Mouse (Mus musculus): ENCODE data around the gene Bag2.

DNA sequence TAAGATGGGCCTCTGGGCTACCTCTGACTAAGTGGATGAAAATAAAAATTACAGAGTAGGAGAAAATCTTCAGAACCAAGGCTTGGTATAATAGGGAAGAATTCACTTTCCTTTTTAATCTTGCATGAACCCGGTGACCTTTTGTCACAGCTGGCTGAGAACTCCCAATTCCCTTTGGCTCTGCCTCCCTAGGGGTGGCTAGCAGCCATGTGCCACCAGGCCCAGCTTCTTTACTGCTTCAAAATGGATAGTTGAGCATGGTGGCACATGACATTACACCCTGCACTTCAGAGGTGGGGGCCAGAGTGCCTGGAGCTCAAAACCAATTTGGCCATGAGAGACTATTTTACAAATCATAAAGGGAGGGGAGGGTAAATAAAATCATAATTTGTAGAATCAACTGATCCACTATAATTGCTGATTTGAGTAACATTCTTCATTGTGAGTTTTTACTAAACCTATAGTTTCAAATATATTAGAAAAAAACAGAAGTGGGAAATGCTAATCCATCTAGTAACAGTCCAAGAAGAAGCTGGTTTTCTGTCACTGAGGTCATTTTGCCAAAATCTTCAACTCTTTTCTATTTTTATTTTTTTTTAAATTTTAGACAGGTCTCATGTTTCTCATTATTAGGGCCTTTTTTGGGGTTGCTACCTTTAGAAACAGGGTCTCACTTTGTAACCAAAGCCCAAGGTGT lies 10.6 kb upstream of the Bag2 start:
- TF ChIP-seq POLR2A (IDR thresholded peaks at IDR 0.05; ENCODE audit: extremely low read depth, insufficient read depth, low read length) (no peak), CTCF (IDR thresholded peaks at IDR 0.05; ENCODE audit: extremely low read depth, insufficient read depth, low read length) (no peak)
